Mouse (Mus musculus): ENCODE measurements at regions not wholly inside any gene's neighbourhood (a gene's known extent, or its start where the extent isn't known, plus 50 kb on each side); places are given as distances from the start of the nearest gene placed in this dataset.
A peak's percentile ranks its signal among the peaks of the same experiment; 100 is the strongest.
"Not testable (repeated sequence)": the region's sequence is repeated elsewhere in the genome, so short reads cannot be mapped to it uniquely, and the experiment has no call there.

DNA sequence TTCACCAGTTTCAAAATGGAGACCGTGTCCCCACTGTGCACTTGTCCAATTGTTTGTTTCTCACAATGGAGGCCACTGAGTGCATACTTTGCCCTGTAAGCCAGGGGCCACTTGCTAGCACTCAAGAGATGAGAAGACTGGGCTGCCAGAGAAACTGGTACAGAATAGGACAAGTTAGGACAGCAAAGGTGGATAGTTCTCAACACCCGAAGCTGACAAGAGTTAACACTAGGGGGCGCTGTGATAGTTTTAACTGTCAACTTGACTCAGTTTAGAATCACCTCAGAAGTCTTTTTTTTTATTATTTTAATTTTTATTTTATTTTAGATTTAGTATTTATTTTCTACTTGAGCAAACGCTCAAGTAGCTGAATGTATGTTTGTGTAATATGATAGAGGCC lies 188.2 kb upstream of the Asap2 start:
- DNase-seq, result not testable (repeated sequence)

DNA sequence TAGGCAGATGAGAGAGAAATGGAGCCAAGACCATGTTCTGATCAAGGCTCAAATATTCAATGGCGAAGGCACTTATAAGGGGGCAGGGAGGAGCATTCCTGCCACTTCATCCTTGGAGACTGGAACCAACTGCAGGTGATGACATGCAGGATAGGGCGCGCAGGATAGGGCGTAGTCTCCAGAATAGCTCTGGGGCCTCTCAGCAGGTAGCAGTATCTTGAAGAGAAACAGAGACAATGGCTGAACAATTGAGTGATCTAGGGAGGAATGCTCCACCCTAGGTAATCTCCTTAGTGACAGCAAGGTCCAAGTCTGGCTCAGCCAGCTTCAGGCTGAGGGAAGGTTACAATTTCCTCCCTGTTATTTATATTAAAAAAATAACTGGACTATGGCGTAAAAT lies 184.8 kb upstream of the Asap2 start:
- DNase-seq, result not testable (repeated sequence)

DNA sequence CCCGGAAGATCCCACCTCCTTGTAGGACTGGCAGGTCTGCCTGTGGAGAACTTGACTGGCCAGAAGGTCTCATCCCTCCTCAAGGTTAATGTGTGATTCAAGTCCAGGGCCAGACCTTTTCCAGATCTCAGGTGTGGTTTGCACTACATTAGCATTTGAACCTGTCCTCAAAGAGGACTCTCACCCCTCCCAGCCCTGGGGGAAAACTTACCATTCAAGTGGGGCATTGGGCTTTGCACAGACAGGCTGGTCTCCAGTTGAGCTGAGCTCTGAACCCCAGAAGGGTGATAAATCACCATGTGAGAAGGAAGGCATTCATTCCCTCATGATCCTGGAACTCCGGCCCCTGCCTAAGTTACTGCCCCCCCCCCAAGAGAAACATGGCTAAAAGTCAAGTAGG lies 183.6 kb upstream of the Asap2 start:
- DNase-seq, result no peak

DNA sequence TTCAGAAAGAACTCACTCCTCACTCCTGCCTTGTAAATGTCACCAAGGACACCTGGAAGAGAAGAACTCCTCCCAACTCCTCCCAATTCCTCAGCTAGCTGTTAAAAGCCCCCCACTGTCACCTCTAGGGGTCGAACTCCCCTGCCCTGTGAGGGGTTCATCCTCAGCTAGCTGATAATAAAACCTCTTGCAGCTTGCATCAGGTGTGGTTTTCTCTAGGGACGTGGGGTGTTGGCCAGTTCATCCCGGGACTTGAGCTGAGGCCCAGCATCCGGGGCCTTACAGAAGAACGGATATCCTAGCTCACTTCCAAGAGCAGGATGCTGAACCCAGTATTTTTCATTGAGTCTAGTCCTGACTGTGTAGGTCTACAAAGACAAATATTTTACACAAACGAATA lies 176.4 kb upstream of the Asap2 start:
- DNase-seq, result not testable (repeated sequence)

DNA sequence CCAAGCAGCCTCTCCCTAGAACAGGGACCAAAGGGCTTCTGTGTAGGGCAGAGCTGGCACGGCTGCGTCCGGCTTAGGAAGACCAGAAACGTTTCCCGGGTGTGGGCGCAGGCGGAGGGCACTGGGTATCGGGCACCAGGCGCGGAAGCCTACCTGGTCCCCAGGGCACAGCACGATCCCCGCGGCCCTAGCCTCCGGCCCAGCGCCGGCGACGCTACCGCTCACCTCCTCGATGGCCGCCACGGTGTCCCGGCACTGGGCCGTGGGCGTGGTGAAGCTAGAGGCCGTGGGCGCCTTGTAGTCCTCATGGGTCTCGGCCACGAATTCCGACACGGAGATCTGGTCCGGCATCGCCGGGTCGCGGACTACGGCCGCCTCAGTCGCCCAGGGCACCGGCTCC lies 175.1 kb upstream of the Asap2 start:
- not testable (repeated sequence) for DNase-seq

DNA sequence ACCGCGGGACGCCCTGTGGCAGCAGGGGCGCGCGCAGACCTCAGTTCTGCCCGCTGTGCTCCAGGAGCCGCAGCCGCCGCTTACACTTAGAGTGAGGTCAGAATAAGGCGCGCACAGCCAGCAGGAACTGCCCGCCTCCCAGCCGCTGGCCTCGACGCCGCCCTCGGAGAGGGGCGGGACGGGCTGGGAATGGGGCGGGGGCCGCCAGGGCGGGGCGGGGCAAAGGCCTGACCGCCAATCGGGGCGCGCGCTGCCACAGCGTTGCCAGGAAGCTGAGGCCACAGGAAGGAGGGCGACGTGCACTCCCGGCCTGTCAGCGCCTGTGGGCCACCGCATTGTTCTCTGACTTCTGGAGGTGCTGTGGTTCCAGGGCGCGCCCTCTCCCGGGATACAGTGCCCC lies 174.7 kb upstream of the Asap2 start:
- DNase-seq, result no peak

DNA sequence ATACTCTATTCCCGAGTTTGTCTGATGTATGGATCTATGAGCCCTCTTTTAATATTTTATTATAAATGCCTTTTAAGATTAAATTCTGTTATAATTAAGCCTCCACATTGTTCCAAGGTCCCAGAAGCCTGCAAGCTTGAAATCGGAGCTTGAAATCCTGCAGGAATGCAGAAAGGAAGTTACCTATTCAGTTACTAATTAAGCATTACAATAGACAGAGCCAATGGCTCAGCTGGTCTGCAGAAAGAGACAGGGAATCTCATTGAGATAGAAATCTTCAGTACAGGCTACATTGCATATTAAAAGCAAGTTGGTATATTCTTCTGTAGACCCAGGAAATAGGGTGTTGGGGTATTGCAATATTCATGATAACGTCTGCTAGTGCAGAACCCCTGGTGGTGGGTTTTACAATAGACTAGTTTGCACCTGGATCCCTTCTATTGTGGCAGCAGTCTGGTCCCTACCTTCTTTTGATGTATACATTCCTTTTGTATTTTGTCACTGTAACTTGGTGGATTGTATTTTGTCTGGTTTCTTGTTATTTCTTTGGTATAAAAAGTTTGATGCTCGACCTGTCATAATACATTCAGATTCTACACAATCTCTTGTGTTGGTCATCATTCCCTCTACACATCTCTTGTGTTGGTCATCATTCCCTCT lies 146.5 kb upstream of the Asap2 start:
- DNase-seq, result not testable (repeated sequence)

DNA sequence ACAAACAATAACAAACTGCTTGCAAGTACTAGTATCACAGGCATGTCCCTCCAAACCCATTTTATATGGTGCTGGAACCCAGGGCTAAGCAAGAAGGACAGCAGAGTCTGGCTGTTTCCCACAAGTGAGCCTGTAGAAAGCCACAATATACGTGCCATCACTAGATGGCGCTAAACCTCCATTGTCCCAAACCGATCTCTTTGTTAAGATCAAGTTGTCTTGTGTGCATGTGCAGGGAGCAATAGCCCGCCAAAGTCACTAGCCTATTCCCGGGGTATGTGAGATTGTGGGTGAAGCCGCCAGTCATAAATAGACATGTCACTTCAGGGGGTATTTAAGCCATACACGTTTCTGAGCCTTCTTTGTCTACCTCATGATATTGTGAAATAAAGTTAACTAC lies 145.4 kb upstream of the Asap2 start:
- not testable (repeated sequence) for DNase-seq

DNA sequence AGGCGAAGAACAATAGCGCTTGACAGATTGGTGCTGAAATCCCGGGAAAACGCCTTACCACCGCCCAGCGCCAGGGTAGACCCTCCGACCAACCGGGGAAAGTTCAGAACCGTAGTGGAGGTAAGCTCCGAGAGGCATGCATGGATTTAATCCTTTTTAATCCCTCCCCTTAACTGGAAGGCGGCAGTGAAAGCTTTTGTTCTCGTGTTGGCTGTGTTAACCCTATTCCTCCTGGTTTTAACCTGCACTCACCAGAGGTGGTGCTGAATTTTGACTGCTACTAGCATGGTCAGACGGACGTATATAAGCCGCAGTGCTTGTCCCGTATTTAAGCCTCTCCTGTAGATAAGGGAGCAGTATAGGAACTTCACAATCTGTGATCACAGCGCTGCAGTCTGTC lies 145.0 kb upstream of the Asap2 start:
- no peak for DNase-seq

DNA sequence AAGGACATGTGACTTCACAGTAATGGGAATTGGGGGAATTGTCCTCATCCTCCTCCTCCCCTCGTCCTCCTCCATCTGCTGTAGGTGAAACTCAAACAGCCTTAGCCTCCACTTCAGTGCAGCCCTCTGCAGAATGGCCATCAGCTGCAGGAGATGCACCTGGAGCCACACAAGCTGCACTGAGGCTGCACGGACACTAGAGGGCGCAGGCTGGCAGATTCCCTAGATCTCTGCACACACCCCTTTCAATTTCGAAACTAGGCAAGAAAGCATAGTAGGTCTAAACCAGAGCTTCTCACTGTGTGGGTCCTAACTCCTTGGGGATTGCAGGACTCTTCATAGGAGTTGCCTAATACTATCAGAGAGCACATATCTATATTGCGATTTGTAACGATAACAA lies 106.2 kb upstream of the Asap2 start:
- not testable (repeated sequence) for DNase-seq

DNA sequence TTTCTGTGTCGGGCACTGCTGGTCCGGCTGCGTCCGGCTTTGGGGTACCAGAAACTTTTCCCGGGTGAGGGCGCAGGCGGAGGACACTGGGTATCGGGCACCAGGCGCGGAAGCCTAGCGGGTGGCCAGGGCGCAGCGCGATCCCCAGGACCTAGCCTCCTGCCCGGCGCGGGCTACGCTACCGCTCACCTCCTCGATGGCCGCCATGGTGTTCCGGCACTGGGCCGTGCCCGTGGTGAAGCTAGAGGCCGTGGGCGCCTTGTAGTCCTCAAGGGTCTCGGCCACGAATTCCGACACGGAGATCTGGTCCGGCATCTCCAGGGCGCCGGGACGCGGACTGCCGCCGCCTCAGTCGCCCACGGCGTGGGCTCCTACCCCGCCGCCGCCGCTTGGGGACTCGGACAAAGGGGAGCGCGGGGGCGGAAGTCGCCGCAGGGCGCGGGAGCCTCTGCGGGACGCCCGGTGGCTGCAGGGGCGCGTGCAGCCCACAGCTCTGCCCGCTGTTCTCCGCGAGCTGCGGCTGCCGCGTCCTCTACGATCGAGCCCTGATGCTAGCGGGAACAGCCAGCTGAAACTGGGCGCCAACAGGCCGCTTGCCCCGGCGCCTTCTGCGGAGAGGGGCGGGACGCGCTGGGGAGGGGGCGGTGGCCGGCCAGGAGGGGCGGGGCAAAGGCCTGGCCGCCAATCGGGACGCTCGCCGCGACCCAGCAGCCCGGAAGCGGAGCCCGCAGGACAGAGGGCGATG lies 69.4 kb upstream of the Asap2 start:
- peak; percentile 30 to 41 for DNase-seq

DNA sequence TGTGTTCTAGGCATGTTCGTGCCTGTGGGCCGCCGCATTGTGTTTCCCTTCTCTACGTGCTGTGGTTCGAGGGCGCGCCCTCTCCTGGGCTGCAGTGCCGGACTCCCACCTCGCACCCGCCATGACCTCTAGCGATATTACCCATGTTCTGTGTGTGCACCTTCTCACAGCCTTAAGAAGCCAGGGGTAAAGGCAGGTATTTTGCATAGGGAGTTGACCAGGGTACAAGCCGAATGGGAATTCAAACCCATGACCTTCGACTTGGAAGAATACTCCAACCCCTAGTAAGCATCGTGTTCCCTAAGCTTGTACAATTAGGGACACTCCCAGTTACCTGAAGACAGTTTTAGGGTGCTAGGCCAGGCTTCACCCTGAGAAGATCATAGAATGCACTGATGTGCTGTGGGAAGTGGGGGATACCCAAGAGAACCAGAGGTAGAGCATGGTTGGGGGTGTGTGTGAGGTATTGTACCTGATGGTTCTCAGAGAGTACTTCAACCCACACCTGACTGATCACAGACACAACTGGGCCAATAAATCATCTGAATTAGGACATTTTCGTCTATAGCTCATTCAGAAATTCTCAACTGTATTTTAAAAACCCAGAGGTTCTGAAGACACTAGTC lies 68.7 kb upstream of the Asap2 start:
- DNase-seq, result peak in 1 of 2 experiments; percentile 8

DNA sequence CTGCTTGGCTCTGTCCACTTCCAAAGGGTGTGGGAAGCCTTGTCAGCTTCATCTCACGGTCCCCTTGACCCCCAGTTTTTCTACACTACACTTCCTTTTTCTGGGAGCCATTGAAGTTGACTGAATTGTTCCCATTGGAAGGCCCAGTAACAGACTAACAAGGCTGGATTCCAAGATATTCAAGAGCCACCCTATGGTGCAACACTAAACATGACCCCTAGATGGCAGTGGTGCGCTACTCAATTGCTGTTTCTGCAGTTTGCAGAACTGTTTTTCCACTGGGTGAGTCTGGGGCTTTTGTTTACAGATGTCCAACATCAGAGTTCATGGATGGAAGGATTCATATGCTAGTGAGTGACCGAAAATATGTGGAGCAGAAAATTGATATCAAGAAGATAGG lies 61.3 kb upstream of the Asap2 start:
- peak; percentile 36 to 46 for DNase-seq
